Mouse (Mus musculus): ENCODE measurements at regions not wholly inside any gene's neighbourhood (a gene's known extent, or its start where the extent isn't known, plus 50 kb on each side); places are given as distances from the start of the nearest gene placed in this dataset.
A peak's percentile ranks its signal among the peaks of the same experiment; 100 is the strongest.

- no peak for DNase-seq
Observed at GRCm38 (mm10) chr9:101807249-101807648, 54.4 kb upstream of the 9630041A04Rik start.

- DNase-seq: peak; percentile 5 to 8
Observed at GRCm38 (mm10) chr9:101796718-101797117, 64.9 kb upstream of the 9630041A04Rik start.

GRCm38 (mm10) chr9:101796063-101796462, 65.6 kb upstream of the 9630041A04Rik start:
- no peak for DNase-seq

- no peak for DNase-seq
Observed at GRCm38 (mm10) chr9:101795436-101795835, 66.2 kb upstream of the 9630041A04Rik start.

GRCm38 (mm10) chr9:101790936-101791335, 70.7 kb upstream of the 9630041A04Rik start:
- no peak for DNase-seq

GRCm38 (mm10) chr9:101740949-101741605, 120.6 kb upstream of the 9630041A04Rik start:
- DNase-seq: peak; percentile 49 to 56

- DNase-seq: peak; percentile 8 to 10
Observed at GRCm38 (mm10) chr9:101739322-101739721, 122.3 kb upstream of the 9630041A04Rik start.

GRCm38 (mm10) chr9:101734271-101734670, 127.4 kb upstream of the 9630041A04Rik start:
- DNase-seq: peak; percentile 45 to 57

- no peak for DNase-seq
Observed at GRCm38 (mm10) chr9:101733611-101734225, 127.9 kb upstream of the 9630041A04Rik start.

- no peak for DNase-seq
Observed at GRCm38 (mm10) chr9:101730136-101730535, 131.5 kb upstream of the 9630041A04Rik start.

GRCm38 (mm10) chr9:101717911-101718310, 143.7 kb upstream of the 9630041A04Rik start:
- DNase-seq: no peak

GRCm38 (mm10) chr9:101716326-101716725, 145.3 kb upstream of the 9630041A04Rik start:
- no peak for DNase-seq

- no peak for DNase-seq
Observed at GRCm38 (mm10) chr9:101714805-101715204, 146.8 kb upstream of the 9630041A04Rik start.

GRCm38 (mm10) chr9:101710611-101711071, 151.0 kb upstream of the 9630041A04Rik start:
- no peak for DNase-seq

GRCm38 (mm10) chr9:101700368-101700767, 161.3 kb upstream of the 9630041A04Rik start:
- DNase-seq: no peak

GRCm38 (mm10) chr9:101694054-101694453, 167.6 kb upstream of the 9630041A04Rik start:
- DNase-seq: no peak

GRCm38 (mm10) chr9:101691336-101691735, 170.3 kb upstream of the 9630041A04Rik start:
- DNase-seq: no peak

GRCm38 (mm10) chr9:101690916-101691315, 170.7 kb upstream of the 9630041A04Rik start:
- DNase-seq: no peak

- DNase-seq: no peak
Observed at GRCm38 (mm10) chr9:101690402-101690861, 171.2 kb upstream of the 9630041A04Rik start.

GRCm38 (mm10) chr9:101689532-101690401, 171.9 kb upstream of the 9630041A04Rik start:
- DNase-seq: peak; percentile 94 to 96

- no peak for DNase-seq
Observed at GRCm38 (mm10) chr9:101687226-101687625, 174.4 kb upstream of the 9630041A04Rik start.

GRCm38 (mm10) chr9:101677563-101677962, 184.1 kb upstream of the 9630041A04Rik start:
- no peak for DNase-seq

- DNase-seq: no peak
Observed at GRCm38 (mm10) chr9:101670111-101670510, 191.5 kb upstream of the 9630041A04Rik start.
